7 mouse cellular contexts compared by ENCODE assay signal in genomic region chr1:181552533-181553410, GRCm38 (mm10). TPM values are rescaled to one million over a fixed set of nuclear protein-coding genes. Genes with fewer than 3 reads are reported as not detected.
DNase-seq lines count a peak whose midpoint lies in the region; ATAC-seq lines count a peak whose summit lies in the region.

No protein-coding gene starts in this region.

- no peak overlapping the region for H3K4me2 ChIP-seq in hindbrain, embryonic 12.5 days (replicated peaks)

- WGBS in hindbrain, embryonic 12.5 days: 46% methylated on average over 10 of the region's 10 CpGs

- H3K9ac ChIP-seq in hindbrain, embryonic 12.5 days: no peak overlapping the region

- intact Hi-C loops in left cerebral cortex, postnatal 25 days (cut with DNase I): no loop called here
- intact Hi-C loops in left cerebral cortex, postnatal 10 days (cut with DNase I): no loop called here

- no peaks in the 10 kb centered on the region for H3K9me3 ChIP-seq in hindbrain, embryonic 12.5 days (replicated peaks)

- H3K27ac ChIP-seq in hindbrain, embryonic 12.5 days: no peak overlapping the region

- peak; percentile 66; the same call in 1 of the 2 replicates for ATAC-seq in hindbrain, embryonic 12.5 days (ENCODE audit: low FRiP score)
- ATAC-seq in erythroid progenitor cell, adult 5-6 weeks (replicated peaks; ENCODE audit: low FRiP score, poor library complexity, severe bottlenecking): no peak

- peaks cover 15% of the 10 kb centered on the region for H3K4me1 ChIP-seq in hindbrain, embryonic 12.5 days

- no peaks in the 10 kb centered on the region for H3K36me3 ChIP-seq in hindbrain, embryonic 12.5 days

- no peak overlapping the region for H3K4me3 ChIP-seq in hindbrain, embryonic 12.5 days

- H3K27me3 ChIP-seq in hindbrain, embryonic 12.5 days: 0 out of 2 replicates have a peak, but pooled peaks cover 5% of the 10 kb centered on the region

- DNase-seq in left cerebral cortex, postnatal 25 days (ENCODE audit: low spot score in 2 of 2): peak; percentile 23 to 62
- no peak for DNase-seq in left cerebral cortex, postnatal 10 days (ENCODE audit: extremely low spot score in 1 of 2, low spot score in 2 of 2)
- peak; percentile 77 for DNase-seq in cerebellum, adult 11-12 months
- DNase-seq in retina, adult 2 months (ENCODE audit: low read depth, low spot score): peak; percentile 11
- no peak for DNase-seq in ovary, adult 18-20 months (ENCODE audit: low spot score)

RNA-seq across cellular contexts. Expression of gene Dnah14, which starts 23.6 kb away (rescaled TPM):
- 1 to 10 TPM in 1 of 2 experiments, under 1 TPM in 1; 0.69 to 1.9 TPM for total RNA-seq in left cerebral cortex, postnatal 25 days (2021)
- 1 to 10 TPM; 2.0 to 2.6 TPM for total RNA-seq in left cerebral cortex, postnatal 10 days (2021)
- 0.89 and 2.0 TPM in 2 replicates for polyA plus RNA-seq in hindbrain, embryonic 12.5 days (2016; fragmentation: Nextera tagmentation; extraction: Ambion mirVana)
- not detected in 2 replicates for total RNA-seq in erythroid progenitor cell, adult 5-6 weeks (2015; ENCODE audit: low replicate concordance)
- 3.4 and 40.2 TPM in 2 replicates for total RNA-seq in erythroid progenitor cell, adult 5-6 weeks (2017; ENCODE audit: low replicate concordance)

RNA-seq across cellular contexts. Expression of gene Ccdc121, which starts 41.5 kb away (rescaled TPM):
- total RNA-seq in left cerebral cortex, postnatal 25 days (2021): under 1 TPM; 0.25 to 0.30 TPM
- under 1 TPM; 0.18 to 0.66 TPM for total RNA-seq in left cerebral cortex, postnatal 10 days (2021)
- not detected in 2 replicates for polyA plus RNA-seq in hindbrain, embryonic 12.5 days (2016; fragmentation: Nextera tagmentation; extraction: Ambion mirVana)
- total RNA-seq in erythroid progenitor cell, adult 5-6 weeks (2015; ENCODE audit: low replicate concordance): not detected in 2 replicates
- total RNA-seq in erythroid progenitor cell, adult 5-6 weeks (2017; ENCODE audit: low replicate concordance): not detected in 2 replicates

Comparison
In these comparisons a context has a peak if more than half of its experiments do, and no peak if none do; other contexts are left out.
1. DNase-seq: peak in left cerebral cortex, postnatal 25 days (2 of 2), cerebellum, adult 11-12 months (single experiment) and retina, adult 2 months (single experiment); none in left cerebral cortex, postnatal 10 days (0 of 2) and ovary, adult 18-20 months (single experiment).